Comparison of ENCODE assay signal across 9 mouse cellular contexts in genomic region chrX:49797213-49798019, GRCm38 (mm10). TPM values are rescaled to one million over a fixed set of nuclear protein-coding genes. Genes with fewer than 3 reads are reported as not detected.
A peak's percentile ranks its signal among the peaks of the same experiment; 100 is the strongest.
DNase-seq lines count a peak whose midpoint lies in the region; ATAC-seq lines count a peak whose summit lies in the region.
"Had no signal": no experiment of that assay in that cellular context is flagged by ENCODE, and none has a peak within 500 bp of the region (broad histone marks: within the 10 kb centered on the region; RNA-seq: fewer than 3 reads in every experiment).

Gene Igsf1, minus strand, starts transcription at chrX:49797749.

- H3K4me1 ChIP-seq in forebrain, embryonic 11.5 days (replicated peaks; ENCODE audit: control insufficient read depth, insufficient read depth, low read length) = no peaks in the 10 kb centered on the region
- no peaks in the 10 kb centered on the region for H3K4me1 ChIP-seq in hindbrain, embryonic 11.5 days (replicated peaks; ENCODE audit: control insufficient read depth, insufficient read depth, low read length)
- H3K4me1 ChIP-seq in stomach, embryonic 15.5 days = no peaks in the 10 kb centered on the region

- no peak within 1 kb of the TSS for H3K27ac ChIP-seq in forebrain, embryonic 11.5 days (ENCODE audit: low read depth, low read length)
- H3K27ac ChIP-seq in hindbrain, embryonic 11.5 days (ENCODE audit: low read depth, low read length) = no peak within 1 kb of the TSS
- no peak within 1 kb of the TSS for H3K27ac ChIP-seq in stomach, embryonic 15.5 days

- peak; percentile 89 for DNase-seq in heart, adult 11 months
- DNase-seq in heart, adult 9 months (ENCODE audit: low spot score in 2 of 2) = no peak
- peak; percentile 71 for DNase-seq in forebrain, embryonic 11.5 days (ENCODE audit: low spot score)
- peak; percentile 57 for DNase-seq in hindbrain, embryonic 11.5 days (ENCODE audit: low spot score)
- peak; percentile 11 to 26 for DNase-seq in left cerebral cortex, postnatal 25 days (ENCODE audit: low spot score in 2 of 2)
- peak; percentile 55 for DNase-seq in mesoderm, embryonic 11.5 days (ENCODE audit: low read depth, low spot score)
- no peak for DNase-seq in B cell, adult 2 months

- peak within 1 kb of the TSS; percentile 26 for H3K4me3 ChIP-seq in forebrain, embryonic 11.5 days (ENCODE audit: low read depth, low read length)
- H3K4me3 ChIP-seq in hindbrain, embryonic 11.5 days (ENCODE audit: low read depth, low read length) = peak within 1 kb of the TSS; percentile 30
- H3K4me3 ChIP-seq in stomach, embryonic 15.5 days (replicated peaks) = peak within 1 kb of the TSS; percentile 36

- no peaks in the 10 kb centered on the region for H3K27me3 ChIP-seq in forebrain, embryonic 11.5 days (ENCODE audit: control insufficient read depth, insufficient read depth, low read length)
- H3K27me3 ChIP-seq in hindbrain, embryonic 11.5 days (ENCODE audit: control insufficient read depth, insufficient read depth, low read length) = no peaks in the 10 kb centered on the region
- H3K27me3 ChIP-seq in stomach, embryonic 15.5 days (replicated peaks) = no peaks in the 10 kb centered on the region

- H3K9me3 ChIP-seq in forebrain, embryonic 11.5 days (ENCODE audit: control insufficient read depth, low read length) = no peaks in the 10 kb centered on the region
- H3K9me3 ChIP-seq in hindbrain, embryonic 11.5 days (ENCODE audit: control insufficient read depth, low read length) = no peaks in the 10 kb centered on the region
- no peaks in the 10 kb centered on the region for H3K9me3 ChIP-seq in stomach, embryonic 15.5 days

- intact Hi-C loops in left cerebral cortex, postnatal 25 days (cut with DNase I) = no loop called here

- no peaks in the 10 kb centered on the region for H3K36me3 ChIP-seq in forebrain, embryonic 11.5 days (ENCODE audit: control insufficient read depth, insufficient read depth, low read length)
- no peaks in the 10 kb centered on the region for H3K36me3 ChIP-seq in hindbrain, embryonic 11.5 days (ENCODE audit: control insufficient read depth, insufficient read depth, low read length)
- no peaks in the 10 kb centered on the region for H3K36me3 ChIP-seq in stomach, embryonic 15.5 days

- H3K4me2 ChIP-seq in forebrain, embryonic 11.5 days (ENCODE audit: low read depth, low read length, severe bottlenecking) = peak within 1 kb of the TSS; percentile 42
- H3K4me2 ChIP-seq in hindbrain, embryonic 11.5 days (replicated peaks; ENCODE audit: low read depth, low read length) = peak within 1 kb of the TSS; percentile 39
- H3K4me2 ChIP-seq in stomach, embryonic 15.5 days = peak within 1 kb of the TSS; percentile 54

- no peak within 1 kb of the TSS for H3K9ac ChIP-seq in forebrain, embryonic 11.5 days (ENCODE audit: low read length)
- H3K9ac ChIP-seq in hindbrain, embryonic 11.5 days (ENCODE audit: low read depth, low read length) = no peak within 1 kb of the TSS
- no peak within 1 kb of the TSS for H3K9ac ChIP-seq in stomach, embryonic 15.5 days

- peak; percentile 95 for ATAC-seq in forebrain, embryonic 11.5 days (replicated peaks; ENCODE audit: low FRiP score)
- ATAC-seq in hindbrain, embryonic 11.5 days (ENCODE audit: low FRiP score) = peak; percentile 97
- peak; percentile 88 for ATAC-seq in stomach, embryonic 15.5 days (ENCODE audit: insufficient read depth, low FRiP score, low read depth)
- ATAC-seq: Patski had no signal

- WGBS in forebrain, embryonic 11.5 days = 24% methylated on average over 27 of the region's 28 CpGs
- WGBS in hindbrain, embryonic 11.5 days = 14% methylated on average over 21 of the region's 28 CpGs
- 22% methylated on average over 25 of the region's 28 CpGs for WGBS in stomach, embryonic 15.5 days

RNA-seq across cellular contexts. Expression of gene Igsf1, which starts in this region (rescaled TPM):
- 1.2 and 1.7 TPM in 2 replicates for polyA plus RNA-seq in forebrain, embryonic 11.5 days (2014; fragmentation: Nextera tagmentation; extraction: Ambion mirVana)
- 2.5 and 4.0 TPM in 2 replicates for polyA plus RNA-seq in hindbrain, embryonic 11.5 days (2014; fragmentation: Nextera tagmentation; extraction: Ambion mirVana)
- 1 to 10 TPM; 3.4 to 5.8 TPM for total RNA-seq in left cerebral cortex, postnatal 25 days (2021)
- polyA plus RNA-seq in stomach, embryonic 15.5 days (2015; fragmentation: Nextera tagmentation; extraction: Ambion mirVana) = 4.2 and 4.5 TPM in 2 replicates
- polyA plus RNA-seq: Patski had no signal

Comparison
In these comparisons a context has a peak if more than half of its experiments do, and no peak if none do; other contexts are left out.
1. DNase-seq: peak in heart, adult 11 months (single experiment), forebrain, embryonic 11.5 days (single experiment), hindbrain, embryonic 11.5 days (single experiment), left cerebral cortex, postnatal 25 days (2 of 2) and mesoderm, embryonic 11.5 days (single experiment); none in heart, adult 9 months (0 of 2) and B cell, adult 2 months (0 of 2).
2. Peak in every context shown above with its lines, with median percentiles within 50 percentile points of each other: ATAC-seq, H3K4me2 ChIP-seq and H3K4me3 ChIP-seq.